Mouse (Mus musculus): ENCODE measurements around the gene Tedc1. TPM values are rescaled to one million over a fixed set of nuclear protein-coding genes. Genes with fewer than 3 reads are reported as not detected.

The Tedc1 gene
- 38.4 and 38.6 TPM in 2 replicates for polyA plus RNA-seq (2015; fragmentation: Nextera tagmentation; extraction: Ambion mirVana)

DNA sequence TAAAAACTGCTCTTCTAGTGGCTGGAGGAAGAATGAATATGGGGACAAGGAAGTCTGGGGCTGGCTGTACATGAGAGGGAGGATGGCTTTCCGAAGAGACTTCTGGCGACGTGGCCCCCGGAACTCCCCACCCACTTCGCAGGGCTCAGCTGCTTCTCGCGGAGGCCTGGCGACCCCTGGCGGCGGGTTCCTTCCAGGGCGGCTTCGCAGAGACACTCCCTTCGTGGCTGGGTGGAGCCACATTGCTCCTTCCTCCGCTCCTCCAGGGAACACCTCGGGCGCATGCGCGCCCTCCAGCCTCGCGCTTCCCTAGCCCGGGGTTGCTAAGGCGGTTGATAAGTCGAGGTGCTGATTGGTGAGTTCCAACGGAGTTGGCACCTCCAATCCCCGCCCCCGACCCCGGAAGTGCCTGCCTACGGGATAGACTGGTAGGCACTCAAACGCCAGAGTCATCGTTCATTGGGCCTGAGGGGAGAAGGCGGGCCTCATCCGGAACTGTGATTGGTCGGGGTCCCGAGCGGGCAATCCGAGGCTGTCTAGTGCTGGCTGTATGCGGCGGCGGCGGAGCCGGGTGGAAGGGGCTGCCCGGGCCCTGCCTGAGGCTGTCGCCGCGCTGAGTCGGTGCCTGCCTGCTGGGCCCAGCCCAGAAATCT is at the start of gene Tedc1:
Gene Tedc1 (plus strand): TSS at position 535 of the 653 bp plus-strand sequence.
- WGBS: 0% methylated on average over 46 of the region's 46 CpGs
- Histone ChIP-seq H3K27ac (peak within 1 kb of the TSS; percentile 88), H3K36me3 (no peaks in the 10 kb centered on the region; the same call in 1 of the 2 replicates), H3K27me3 (peaks cover 1% of the 10 kb centered on the region; the same call in 1 of the 2 replicates), H3K9ac (peak within 1 kb of the TSS; percentile 62), H3K4me2 (peak within 1 kb of the TSS; percentile 74), H3K4me1 (peaks cover 40% of the 10 kb centered on the region), H3K4me3 (peak within 1 kb of the TSS; percentile 62), H3K9me3 (no peaks in the 10 kb centered on the region)
- peak; percentile 95 for ATAC-seq (ENCODE audit: borderline replicate concordance, extremely low read depth, low FRiP score, low TSS enrichment)

- ATAC-seq (ENCODE audit: borderline replicate concordance, extremely low read depth, low FRiP score, low TSS enrichment): no peak
- Histone ChIP-seq H3K27ac (no peak overlapping the region), H3K4me1 (0 out of 2 replicates have a peak, but pooled peaks cover 5% of the 10 kb centered on the region)
Measured at GRCm38 (mm10) chr12:113107431-113108124, 48.6 kb upstream of the Tedc1 start.

DNA sequence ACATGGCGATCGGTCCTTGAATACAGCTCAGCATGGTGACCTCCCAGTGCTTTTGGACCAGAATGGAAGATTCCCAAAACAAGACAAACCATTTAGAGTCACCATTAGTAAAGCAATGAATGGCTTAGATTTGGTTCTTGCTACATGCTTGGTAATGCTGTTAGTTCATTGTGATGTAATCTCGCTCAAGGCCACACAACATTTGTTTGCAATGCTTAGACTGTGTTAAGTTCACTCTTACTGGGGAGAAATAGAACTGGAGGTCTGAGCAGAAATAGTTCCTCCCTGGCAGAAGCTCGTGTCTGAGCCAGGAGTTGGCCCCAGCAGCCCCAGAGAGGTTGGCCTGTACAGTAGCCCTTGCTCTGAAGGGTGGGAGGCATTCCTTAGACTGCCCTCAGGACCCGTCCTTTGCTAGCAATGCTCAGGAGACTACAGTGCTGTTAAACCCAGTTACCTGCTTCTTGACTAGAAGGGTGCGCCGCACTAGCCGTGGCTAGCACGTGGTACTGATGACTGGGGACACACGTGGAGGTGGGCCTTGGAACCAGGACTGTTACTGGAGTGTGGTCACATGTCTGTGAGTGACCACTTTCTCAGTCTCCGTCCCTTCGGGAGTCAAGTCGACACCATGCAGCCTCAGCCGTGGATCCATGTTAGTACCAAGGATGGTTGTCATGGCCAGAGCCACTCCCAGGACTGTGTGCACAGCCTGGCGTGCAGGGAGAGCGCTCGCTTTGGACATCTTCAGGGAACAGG is 47.5 kb upstream of the Tedc1 start:
- no peaks in the 10 kb centered on the region for H3K27me3 ChIP-seq
- no peak overlapping the region for H3K4me3 ChIP-seq
- no peak overlapping the region for H3K4me2 ChIP-seq
- 84% methylated on average over 17 of the region's 17 CpGs for WGBS
- H3K9me3 ChIP-seq: no peaks in the 10 kb centered on the region
- 0 out of 2 replicates have a peak, but pooled peaks cover 5% of the 10 kb centered on the region for H3K4me1 ChIP-seq
- no peak overlapping the region for H3K9ac ChIP-seq
- H3K36me3 ChIP-seq: peaks cover 19% of the 10 kb centered on the region; the same call in 1 of the 2 replicates
- no peak for ATAC-seq (ENCODE audit: borderline replicate concordance, extremely low read depth, low FRiP score, low TSS enrichment)
- H3K27ac ChIP-seq: no peak overlapping the region

More at GRCm38 (mm10) chr12:113107431-113108124, 48.6 kb upstream of the Tedc1 start:
- 77% methylated on average over 4 of the region's 4 CpGs for WGBS
- Histone ChIP-seq H3K4me3 (no peak overlapping the region), H3K9me3 (no peaks in the 10 kb centered on the region), H3K36me3 (peaks cover 9% of the 10 kb centered on the region; the same call in 1 of the 2 replicates), H3K9ac (no peak overlapping the region), H3K4me2 (no peak overlapping the region), H3K27me3 (no peaks in the 10 kb centered on the region)

- Histone ChIP-seq H3K4me1 (0 out of 2 replicates have a peak, but pooled peaks cover 5% of the 10 kb centered on the region), H3K27ac (no peak overlapping the region), H3K9ac (no peak overlapping the region), H3K4me3 (no peak overlapping the region), H3K4me2 (no peak overlapping the region), H3K9me3 (no peaks in the 10 kb centered on the region), H3K36me3 (peaks cover 29% of the 10 kb centered on the region), H3K27me3 (no peaks in the 10 kb centered on the region)
- ATAC-seq (ENCODE audit: borderline replicate concordance, extremely low read depth, low FRiP score, low TSS enrichment): no peak
- WGBS: 79% methylated on average over 10 of the region's 10 CpGs
Measured at GRCm38 (mm10) chr12:113109801-113110200, 46.4 kb upstream of the Tedc1 start.

GRCm38 (mm10) chr12:113114141-113114540 is 42.1 kb upstream of the Tedc1 start:
- Histone ChIP-seq H3K4me3 (no peak overlapping the region), H3K27ac (no peak overlapping the region), H3K27me3 (no peaks in the 10 kb centered on the region), H3K4me2 (no peak overlapping the region), H3K9me3 (no peaks in the 10 kb centered on the region), H3K36me3 (peaks cover 57% of the 10 kb centered on the region), H3K9ac (no peak overlapping the region), H3K4me1 (no peaks in the 10 kb centered on the region)
- 89% methylated on average over 4 of the region's 4 CpGs for WGBS
- ATAC-seq (ENCODE audit: borderline replicate concordance, extremely low read depth, low FRiP score, low TSS enrichment): no peak

GRCm38 (mm10) chr12:113114856-113115538 is 41.2 kb upstream of the Tedc1 start:
- Histone ChIP-seq H3K36me3 (peaks cover 61% of the 10 kb centered on the region), H3K4me2 (no peak overlapping the region), H3K4me3 (no peak overlapping the region), H3K4me1 (no peaks in the 10 kb centered on the region), H3K27me3 (no peaks in the 10 kb centered on the region), H3K9me3 (no peaks in the 10 kb centered on the region), H3K27ac (no peak overlapping the region), H3K9ac (no peak overlapping the region)
- no peak for ATAC-seq (ENCODE audit: borderline replicate concordance, extremely low read depth, low FRiP score, low TSS enrichment)
- 75% methylated on average over 16 of the region's 16 CpGs for WGBS

DNA sequence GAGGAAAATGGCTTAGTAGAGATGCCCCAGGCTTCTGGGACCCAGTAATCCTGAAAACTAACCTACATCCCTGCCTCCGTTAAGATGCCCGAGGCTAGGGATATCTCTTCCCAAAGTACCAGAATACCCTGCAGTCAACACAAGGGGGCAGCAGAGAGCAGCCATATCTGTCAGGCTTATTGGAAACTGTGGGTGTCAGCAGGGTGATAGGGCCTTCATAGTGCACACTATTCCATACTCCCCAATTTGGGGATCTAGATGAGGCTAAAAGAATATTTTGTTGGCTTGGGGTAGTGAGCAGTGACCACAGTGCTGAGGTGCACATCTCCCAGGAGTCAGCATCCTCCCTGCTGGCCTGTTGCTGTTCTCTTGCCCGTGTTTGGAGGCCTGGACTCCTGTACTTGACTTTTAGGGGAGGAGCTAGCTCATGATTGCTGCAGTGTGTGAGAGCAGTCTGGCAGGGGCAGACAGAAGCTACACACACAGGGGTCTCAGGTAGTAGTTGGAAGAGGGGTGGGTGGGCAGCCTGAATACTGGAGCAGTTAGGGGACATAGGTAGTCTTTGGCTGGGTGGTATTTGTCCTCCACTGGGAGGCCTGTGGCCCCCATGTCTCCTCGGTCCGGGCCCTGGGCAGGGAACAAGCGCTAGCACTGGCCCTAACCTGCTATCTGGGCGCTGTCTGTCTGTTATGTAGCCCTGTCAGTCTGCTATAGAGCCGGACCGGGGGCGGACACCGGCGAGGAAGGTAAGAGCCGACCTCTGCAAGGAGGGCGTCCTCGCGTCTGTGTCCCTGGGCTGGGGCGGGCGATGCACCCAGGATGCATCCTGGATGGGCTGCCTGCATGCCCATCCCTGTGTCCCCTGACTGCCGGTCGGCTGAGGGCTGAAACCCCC is 36.5 kb upstream of the Tedc1 start:
- H3K27me3 ChIP-seq: no peaks in the 10 kb centered on the region
- no peak overlapping the region for H3K9ac ChIP-seq
- H3K36me3 ChIP-seq: peaks cover 82% of the 10 kb centered on the region
- H3K9me3 ChIP-seq: no peaks in the 10 kb centered on the region
- no peak overlapping the region for H3K4me2 ChIP-seq
- 86% methylated on average over 20 of the region's 20 CpGs for WGBS
- H3K27ac ChIP-seq: no peak overlapping the region
- no peaks in the 10 kb centered on the region for H3K4me1 ChIP-seq
- peak; percentile 36; the same call in 1 of the 2 replicates for ATAC-seq (ENCODE audit: borderline replicate concordance, extremely low read depth, low FRiP score, low TSS enrichment)
- H3K4me3 ChIP-seq: no peak overlapping the region

DNA sequence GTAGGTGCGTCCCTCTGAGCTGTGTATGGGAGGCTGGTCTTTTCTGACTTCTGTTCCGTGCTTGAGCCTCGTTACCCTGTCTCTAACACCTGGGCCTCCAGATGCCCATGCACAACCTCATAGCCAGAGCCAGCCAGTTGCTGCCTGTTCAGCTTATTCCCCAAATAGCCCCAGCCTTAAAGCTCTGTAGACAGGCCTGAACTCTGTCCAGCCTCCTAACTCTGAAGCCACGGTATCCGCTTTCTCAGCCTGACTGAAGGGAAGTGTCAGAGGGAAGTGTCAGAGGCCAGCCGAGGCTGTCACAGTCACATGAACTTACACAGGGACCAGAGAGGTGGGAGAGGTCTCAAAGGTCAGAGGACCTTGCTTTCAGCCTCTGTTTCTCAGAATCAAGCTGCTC is 31.5 kb upstream of the Tedc1 start:
- no peak for ATAC-seq (ENCODE audit: borderline replicate concordance, extremely low read depth, low FRiP score, low TSS enrichment)
- H3K27ac ChIP-seq: no peak overlapping the region
- H3K4me1 ChIP-seq: no peaks in the 10 kb centered on the region
- 73% methylated on average over 6 of the region's 6 CpGs for WGBS
- no peaks in the 10 kb centered on the region for H3K9me3 ChIP-seq
- no peak overlapping the region for H3K4me3 ChIP-seq
- no peak overlapping the region for H3K4me2 ChIP-seq
- H3K9ac ChIP-seq: no peak overlapping the region
- peaks cover 93% of the 10 kb centered on the region for H3K36me3 ChIP-seq
- H3K27me3 ChIP-seq: no peaks in the 10 kb centered on the region

DNA sequence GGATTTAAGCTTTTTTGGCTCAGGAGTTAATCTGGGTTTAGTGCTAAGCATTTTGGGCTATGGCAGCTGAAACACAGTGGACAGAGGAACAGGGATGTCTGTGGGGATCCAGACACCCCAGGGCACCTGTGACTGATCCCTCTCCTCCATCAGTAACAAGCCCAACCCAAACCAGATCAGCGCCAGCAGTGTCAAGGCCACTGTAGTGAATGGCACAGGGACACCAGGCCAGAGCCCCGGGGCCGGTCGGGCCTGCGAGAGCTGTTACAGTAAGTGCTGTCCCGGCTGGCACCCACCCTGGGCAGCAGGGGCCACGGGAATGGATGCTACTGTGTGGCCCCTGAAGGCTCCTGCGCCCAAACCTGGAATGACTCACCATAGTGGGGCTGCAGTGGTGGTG is 25.5 kb upstream of the Tedc1 start:
- WGBS: 96% methylated on average over 8 of the region's 8 CpGs
- Histone ChIP-seq H3K9ac (no peak overlapping the region), H3K4me3 (no peak overlapping the region), H3K4me2 (no peak overlapping the region), H3K27me3 (no peaks in the 10 kb centered on the region), H3K4me1 (peaks cover 20% of the 10 kb centered on the region; the same call in 1 of the 2 replicates), H3K9me3 (no peaks in the 10 kb centered on the region), H3K27ac (no peak overlapping the region), H3K36me3 (peaks cover 98% of the 10 kb centered on the region)
- no peak for ATAC-seq (ENCODE audit: borderline replicate concordance, extremely low read depth, low FRiP score, low TSS enrichment)

GRCm38 (mm10) chr12:113131601-113132000 is 24.6 kb upstream of the Tedc1 start:
- WGBS: 92% methylated on average over 14 of the region's 14 CpGs
- H3K36me3 ChIP-seq: peaks cover 98% of the 10 kb centered on the region
- H3K27ac ChIP-seq: 0 out of 2 replicates have a peak overlapping the region, but pooled peaks have one; percentile 60
- no peak overlapping the region for H3K4me3 ChIP-seq
- no peak for ATAC-seq (ENCODE audit: borderline replicate concordance, extremely low read depth, low FRiP score, low TSS enrichment)
- no peak overlapping the region for H3K9ac ChIP-seq
- no peak overlapping the region for H3K4me2 ChIP-seq
- no peaks in the 10 kb centered on the region for H3K27me3 ChIP-seq
- H3K9me3 ChIP-seq: no peaks in the 10 kb centered on the region
- peaks cover 22% of the 10 kb centered on the region; the same call in 1 of the 2 replicates for H3K4me1 ChIP-seq

Data from lung, embryonic 15.5 days (tissue).